Mouse (Mus musculus): ENCODE data around the gene Atad5.

- no peak for TF ChIP-seq CTCF (IDR thresholded peaks at IDR 0.05; ENCODE audit: insufficient read depth, low read depth, low read length)
- TF ChIP-seq POLR2A (IDR thresholded peaks at IDR 0.05; ENCODE audit: insufficient read depth, low read depth, low read length) = no peak
Measured at GRCm38 (mm10) chr11:80155541-80155940, 66.3 kb downstream of the Atad5 start.

Data from olfactory bulb, adult 2 months (tissue).